Mouse (Mus musculus) testis, adult 10 weeks (tissue): ENCODE results near the gene Hist1h2bf. TPM values are rescaled to one million over a fixed set of nuclear protein-coding genes. Genes with fewer than 3 reads are reported as not detected.

Source experiments
- polyA plus RNA-seq: library from polyadenylated mRNA; stranded (reverse); fragments of 350-450 nt; fragmentation: Illumina TruSeq; extraction: RNeasy Lipid Tissue Mini Kit (QIAGEN cat#74804); gene quantifications from one replicate; pipeline ENCODE4 v1.2.3, GENCODE M21; 2014; ENCODE audit warnings: low read depth, low replicate concordance

The Hist1h2bf gene
- polyA plus RNA-seq, 1 experiment from 2014 or later = not detected

Other genes starting within 250 kb of the Hist1h2bf start
- 33.4 TPM for gene Zfp322a, start 205.0 kb downstream of the Hist1h2bf start, polyA plus RNA-seq
- gene Abt1, start 150.3 kb downstream of the Hist1h2bf start, polyA plus RNA-seq = 1.4 TPM
- gene Btn1a1, start 108.3 kb downstream of the Hist1h2bf start, polyA plus RNA-seq = 0.35 TPM
- 0.25 TPM for gene Btn2a2, start 85.3 kb downstream of the Hist1h2bf start, polyA plus RNA-seq
- not detected for gene Hist1h4h, start 43.1 kb downstream of the Hist1h2bf start, polyA plus RNA-seq
- gene Hist1h2af, start 40.3 kb downstream of the Hist1h2bf start, polyA plus RNA-seq = not detected
- not detected for gene Hist1h3g, start 38.8 kb downstream of the Hist1h2bf start, polyA plus RNA-seq
- not detected for gene Hist1h2bh, start 30.8 kb downstream of the Hist1h2bf start, polyA plus RNA-seq
- not detected for gene Hist1h3f, start 30.1 kb downstream of the Hist1h2bf start, polyA plus RNA-seq
- not detected for gene Hist1h4f, start 22.5 kb downstream of the Hist1h2bf start, polyA plus RNA-seq
- gene Hist1h1d, start 20.9 kb downstream of the Hist1h2bf start, polyA plus RNA-seq = 0.11 TPM
- gene Hist1h3e, start 11.8 kb downstream of the Hist1h2bf start, polyA plus RNA-seq = not detected
- not detected for gene Hist1h2ae, start 3.0 kb downstream of the Hist1h2bf start, polyA plus RNA-seq
- gene Hist1h2bg, start 2.8 kb downstream of the Hist1h2bf start, polyA plus RNA-seq = not detected
- gene Hist1h2ad, start 185 bp upstream of the Hist1h2bf start, polyA plus RNA-seq = not detected
- not detected for gene Hist1h3d, start 1.6 kb upstream of the Hist1h2bf start, polyA plus RNA-seq
- not detected for gene Hist1h4d, start 7.4 kb upstream of the Hist1h2bf start, polyA plus RNA-seq
- 0.91 TPM for gene Hist1h2be, start 46.9 kb upstream of the Hist1h2bf start, polyA plus RNA-seq
- 0.24 TPM for gene Hist1h1e, start 48.4 kb upstream of the Hist1h2bf start, polyA plus RNA-seq
- gene Hist1h2ac, start 109.8 kb upstream of the Hist1h2bf start, polyA plus RNA-seq = 0.28 TPM
- gene Hist1h2bc, start 110.0 kb upstream of the Hist1h2bf start, polyA plus RNA-seq = 16.4 TPM
- gene Hist1h1t, start 121.6 kb upstream of the Hist1h2bf start, polyA plus RNA-seq = 0.91 TPM
- 3.9 TPM for gene Hist1h4c, start 124.3 kb upstream of the Hist1h2bf start, polyA plus RNA-seq
- 13.3 TPM for gene Hfe, start 136.7 kb upstream of the Hist1h2bf start, polyA plus RNA-seq
- gene Hist1h1c, start 164.6 kb upstream of the Hist1h2bf start, polyA plus RNA-seq = 1.8 TPM
- gene Hist1h3c, start 171.4 kb upstream of the Hist1h2bf start, polyA plus RNA-seq = not detected
- not detected for gene Hist1h2bb, start 172.5 kb upstream of the Hist1h2bf start, polyA plus RNA-seq
- not detected for gene Hist1h2ab, start 176.9 kb upstream of the Hist1h2bf start, polyA plus RNA-seq
- gene Hist1h3b, start 178.1 kb upstream of the Hist1h2bf start, polyA plus RNA-seq = not detected
- not detected for gene Hist1h4b, start 182.8 kb upstream of the Hist1h2bf start, polyA plus RNA-seq
- 3.1 TPM for gene Hist1h4a, start 187.0 kb upstream of the Hist1h2bf start, polyA plus RNA-seq
- gene Hist1h3a, start 188.2 kb upstream of the Hist1h2bf start, polyA plus RNA-seq = not detected
- not detected for gene Hist1h1a, start 189.5 kb upstream of the Hist1h2bf start, polyA plus RNA-seq
- gene Trim38, start 195.7 kb upstream of the Hist1h2bf start, polyA plus RNA-seq = 4.5 TPM
- 0.25 TPM for gene Slc17a2, start 232.8 kb upstream of the Hist1h2bf start, polyA plus RNA-seq